Mouse (Mus musculus): ENCODE measurements around the gene Cartpt.

DNA sequence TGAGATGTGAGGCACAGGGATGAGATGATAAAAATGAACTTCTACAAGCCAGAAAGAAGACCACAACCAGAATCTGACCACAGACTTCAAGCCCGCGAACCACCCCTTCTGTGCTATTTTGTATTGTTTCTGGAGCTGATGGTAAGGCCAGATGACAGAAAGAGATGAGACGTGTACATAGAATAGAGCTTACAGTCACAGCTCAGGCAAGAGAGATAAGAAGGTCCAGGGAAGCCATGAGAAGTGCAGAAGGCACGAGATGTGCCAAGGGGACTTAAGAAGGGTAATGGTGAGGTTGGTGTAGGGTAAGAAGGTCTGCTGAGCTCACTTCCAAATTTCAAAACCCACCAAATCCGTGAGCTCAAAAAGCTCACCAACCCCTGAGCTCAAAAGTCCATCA lies 36.6 kb downstream of the Cartpt start:
- no peak for TF ChIP-seq CTCF (IDR thresholded peaks at IDR 0.05; ENCODE audit: insufficient read depth, low read depth, low read length)
- no peak for TF ChIP-seq POLR2A (IDR thresholded peaks at IDR 0.05; ENCODE audit: insufficient read depth, low read depth, low read length)
